23 mouse cellular contexts compared by ENCODE assay signal in the genomic region with DNA sequence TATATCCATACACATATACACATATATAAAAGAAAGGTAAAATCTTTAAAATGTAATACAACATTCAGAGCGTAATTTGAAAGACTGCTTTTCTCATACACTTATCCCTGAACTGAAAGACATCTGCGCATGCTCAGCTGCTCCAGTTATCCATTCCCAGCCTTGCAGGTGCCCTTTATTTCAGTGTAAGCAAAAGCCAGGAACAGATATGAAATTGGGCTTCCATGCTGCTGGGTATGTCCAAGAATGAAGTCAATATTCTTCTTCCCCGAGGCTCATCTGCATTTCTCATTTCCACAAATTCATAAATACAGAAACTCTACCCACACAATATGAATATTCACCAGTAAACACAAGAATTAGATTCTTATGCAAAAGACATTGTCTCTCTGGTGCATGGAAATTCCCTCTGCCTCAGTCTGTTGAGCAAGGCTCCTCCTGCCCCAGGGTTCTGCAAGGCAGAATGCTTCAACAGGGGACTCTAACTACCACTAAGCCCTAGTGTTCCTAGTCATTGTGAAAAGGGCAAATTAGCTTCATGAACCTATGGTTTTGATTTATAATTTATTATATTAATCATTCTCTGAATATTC.
DNase-seq lines count a peak whose midpoint lies in the region; ATAC-seq and TF ChIP-seq lines count a peak whose summit lies in the region.
"Had no signal": no experiment of that assay in that cellular context is flagged by ENCODE, and none has a peak within 500 bp of the region (broad histone marks: within the 10 kb centered on the region; RNA-seq: fewer than 3 reads in every experiment).

No protein-coding gene starts in this region.

- peak; percentile 18 for ATAC-seq in forebrain, embryonic 16.5 days
- no peak for ATAC-seq in forebrain, embryonic 15.5 days (replicated peaks)
- no peak for ATAC-seq in hindbrain, embryonic 15.5 days (ENCODE audit: low FRiP score, low read depth)
- no peak for ATAC-seq in hindbrain, embryonic 12.5 days (ENCODE audit: low FRiP score)
- ATAC-seq in limb, embryonic 14.5 days (ENCODE audit: low FRiP score, low read depth), result no peak
- ATAC-seq in activated CD4-positive, CD25-positive, alpha-beta regulatory T cell, adult 4 months, result no peak
- ATAC-seq: inflammation-experienced regulatory T-cells, adult 6 months; midbrain, embryonic 13.5 days had no signal

- no peaks in the 10 kb centered on the region for H3K9me3 ChIP-seq in forebrain, embryonic 16.5 days (ENCODE audit: control insufficient read depth, low read length)
- H3K9me3 ChIP-seq in forebrain, embryonic 15.5 days, result no peaks in the 10 kb centered on the region
- no peaks in the 10 kb centered on the region for H3K9me3 ChIP-seq in hindbrain, embryonic 15.5 days
- H3K9me3 ChIP-seq in hindbrain, embryonic 12.5 days (replicated peaks), result no peaks in the 10 kb centered on the region
- no peaks in the 10 kb centered on the region for H3K9me3 ChIP-seq in limb, embryonic 14.5 days (ENCODE audit: control insufficient read depth, low read length)
- no peaks in the 10 kb centered on the region for H3K9me3 ChIP-seq in limb, embryonic 10.5 days (replicated peaks)
- H3K9me3 ChIP-seq: embryonic facial prominence, embryonic 15.5 days; hindbrain, embryonic 10.5 days; limb, embryonic 15.5 days; megakaryocyte, embryonic 14.5 days; midbrain, embryonic 13.5 days; neural tube, embryonic 12.5 days had no signal

- H3K27me3 ChIP-seq in forebrain, embryonic 16.5 days (replicated peaks; ENCODE audit: control insufficient read depth, insufficient read depth, low read length), result no peaks in the 10 kb centered on the region
- H3K27me3 ChIP-seq in forebrain, embryonic 15.5 days, result no peaks in the 10 kb centered on the region
- H3K27me3 ChIP-seq in hindbrain, embryonic 15.5 days, result no peaks in the 10 kb centered on the region
- no peaks in the 10 kb centered on the region for H3K27me3 ChIP-seq in hindbrain, embryonic 12.5 days
- H3K27me3 ChIP-seq in limb, embryonic 14.5 days (ENCODE audit: control insufficient read depth, insufficient read depth, low read length), result no peaks in the 10 kb centered on the region
- no peaks in the 10 kb centered on the region for H3K27me3 ChIP-seq in limb, embryonic 10.5 days (ENCODE audit: low read depth, poor library complexity, severe bottlenecking)
- H3K27me3 ChIP-seq: embryonic facial prominence, embryonic 15.5 days; limb, embryonic 15.5 days; megakaryocyte, embryonic 14.5 days; midbrain, embryonic 13.5 days; neural tube, embryonic 12.5 days had no signal

- 0 out of 2 replicates have a peak, but pooled peaks cover 4% of the 10 kb centered on the region for H3K4me1 ChIP-seq in forebrain, embryonic 16.5 days (replicated peaks; ENCODE audit: control insufficient read depth, insufficient read depth, low read length)
- H3K4me1 ChIP-seq in forebrain, embryonic 15.5 days, result no peaks in the 10 kb centered on the region; the same call in 1 of the 2 replicates
- 0 out of 2 replicates have a peak, but pooled peaks cover 4% of the 10 kb centered on the region for H3K4me1 ChIP-seq in hindbrain, embryonic 15.5 days (replicated peaks)
- no peaks in the 10 kb centered on the region for H3K4me1 ChIP-seq in hindbrain, embryonic 12.5 days
- no peaks in the 10 kb centered on the region for H3K4me1 ChIP-seq in limb, embryonic 14.5 days (ENCODE audit: control insufficient read depth, insufficient read depth, low read length)
- peaks cover 5% of the 10 kb centered on the region; the same call in 1 of the 2 replicates for H3K4me1 ChIP-seq in limb, embryonic 10.5 days
- H3K4me1 ChIP-seq: embryonic facial prominence, embryonic 15.5 days; hindbrain, embryonic 10.5 days; limb, embryonic 15.5 days; megakaryocyte, embryonic 14.5 days; neural tube, embryonic 12.5 days had no signal

- no peak for TF ChIP-seq POLR2A in limb, embryonic 14.5 days (IDR thresholded peaks at IDR 0.05; ENCODE audit: borderline replicate concordance, extremely low read depth, insufficient read depth, insufficient read length)

- no peak overlapping the region for H3K4me3 ChIP-seq in forebrain, embryonic 16.5 days (replicated peaks; ENCODE audit: low read length)
- no peak overlapping the region for H3K4me3 ChIP-seq in forebrain, embryonic 15.5 days
- no peak overlapping the region for H3K4me3 ChIP-seq in hindbrain, embryonic 15.5 days
- no peak overlapping the region for H3K4me3 ChIP-seq in hindbrain, embryonic 12.5 days
- H3K4me3 ChIP-seq in limb, embryonic 14.5 days (replicated peaks; ENCODE audit: low read length), result no peak overlapping the region
- no peak overlapping the region for H3K4me3 ChIP-seq in limb, embryonic 10.5 days
- H3K4me3 ChIP-seq in layer of hippocampus, adult 2 months, result no peak overlapping the region
- H3K4me3 ChIP-seq: embryonic facial prominence, embryonic 15.5 days; hindbrain, embryonic 10.5 days; limb, embryonic 15.5 days; megakaryocyte, embryonic 14.5 days; midbrain, embryonic 13.5 days; neural tube, embryonic 12.5 days had no signal

- no peak overlapping the region for H3K4me2 ChIP-seq in forebrain, embryonic 16.5 days (ENCODE audit: low read length)
- no peak overlapping the region for H3K4me2 ChIP-seq in forebrain, embryonic 15.5 days (replicated peaks)
- no peak overlapping the region for H3K4me2 ChIP-seq in hindbrain, embryonic 15.5 days
- no peak overlapping the region for H3K4me2 ChIP-seq in hindbrain, embryonic 12.5 days (replicated peaks)
- no peak overlapping the region for H3K4me2 ChIP-seq in limb, embryonic 14.5 days (replicated peaks; ENCODE audit: low read depth, low read length, severe bottlenecking)
- H3K4me2 ChIP-seq: embryonic facial prominence, embryonic 15.5 days; heart, embryonic 11.5 days; limb, embryonic 15.5 days; lung, embryonic 14.5 days; midbrain, embryonic 13.5 days; neural tube, embryonic 12.5 days had no signal

- DNase-seq in limb, embryonic 14.5 days (ENCODE audit: low spot score), result no peak
- no peak for DNase-seq in limb, embryonic 10.5 days (ENCODE audit: low spot score)
- DNase-seq in layer of hippocampus, adult 2 months (ENCODE audit: low spot score in 2 of 2), result peak in 1 of 2 experiments; percentile 63
- DNase-seq: adrenal gland, postnatal 14 days; cerebellum, adult 9-11 months; kidney, adult 18-20 months; kidney, postnatal 4 days; lung, embryonic 14.5 days; thymus, postnatal 14 days had no signal

- H3K27ac ChIP-seq in forebrain, embryonic 16.5 days (ENCODE audit: low read length), result no peak overlapping the region
- no peak overlapping the region for H3K27ac ChIP-seq in forebrain, embryonic 15.5 days (replicated peaks)
- H3K27ac ChIP-seq in hindbrain, embryonic 15.5 days (replicated peaks), result peak overlapping the region; percentile 48; the same call in 1 of the 2 replicates
- H3K27ac ChIP-seq in hindbrain, embryonic 12.5 days, result no peak overlapping the region
- H3K27ac ChIP-seq in limb, embryonic 14.5 days (replicated peaks; ENCODE audit: low read depth, low read length), result 0 out of 2 replicates have a peak overlapping the region, but pooled peaks have one; percentile 33
- H3K27ac ChIP-seq in limb, embryonic 10.5 days, result no peak overlapping the region
- H3K27ac ChIP-seq in layer of hippocampus, adult 2 months, result 0 out of 2 replicates have a peak overlapping the region, but pooled peaks have one; percentile 53
- H3K27ac ChIP-seq: embryonic facial prominence, embryonic 15.5 days; limb, embryonic 15.5 days; liver, embryonic 14.5 days; midbrain, embryonic 13.5 days; neural tube, embryonic 12.5 days had no signal

- no peak overlapping the region for H3K9ac ChIP-seq in forebrain, embryonic 16.5 days (replicated peaks; ENCODE audit: low read depth, low read length)
- no peak overlapping the region for H3K9ac ChIP-seq in forebrain, embryonic 15.5 days (replicated peaks)
- H3K9ac ChIP-seq in hindbrain, embryonic 15.5 days, result no peak overlapping the region
- no peak overlapping the region for H3K9ac ChIP-seq in hindbrain, embryonic 12.5 days
- H3K9ac ChIP-seq in limb, embryonic 14.5 days (ENCODE audit: low read depth, low read length, severe bottlenecking), result no peak overlapping the region
- H3K9ac ChIP-seq: embryonic facial prominence, embryonic 15.5 days; limb, embryonic 15.5 days; liver, embryonic 14.5 days; lung, embryonic 14.5 days; midbrain, embryonic 13.5 days; neural tube, embryonic 12.5 days had no signal

- H3K36me3 ChIP-seq in forebrain, embryonic 16.5 days (ENCODE audit: control insufficient read depth, insufficient read depth), result no peaks in the 10 kb centered on the region
- H3K36me3 ChIP-seq in forebrain, embryonic 15.5 days, result no peaks in the 10 kb centered on the region
- H3K36me3 ChIP-seq in hindbrain, embryonic 15.5 days, result no peaks in the 10 kb centered on the region
- no peaks in the 10 kb centered on the region for H3K36me3 ChIP-seq in hindbrain, embryonic 12.5 days
- H3K36me3 ChIP-seq in limb, embryonic 14.5 days (ENCODE audit: control insufficient read depth, insufficient read depth, low read length), result no peaks in the 10 kb centered on the region
- H3K36me3 ChIP-seq in limb, embryonic 10.5 days, result 0 out of 2 replicates have a peak, but pooled peaks cover 3% of the 10 kb centered on the region
- H3K36me3 ChIP-seq: embryonic facial prominence, embryonic 15.5 days; hindbrain, embryonic 10.5 days; limb, embryonic 15.5 days; midbrain, embryonic 13.5 days; neural tube, embryonic 12.5 days had no signal

- no peak for TF ChIP-seq CTCF in layer of hippocampus, adult 2 months (conservative IDR thresholded peaks at IDR 0.05)

- 88% methylated on average over 3 of the region's 3 CpGs for WGBS in forebrain, embryonic 16.5 days
- 90% methylated on average over 3 of the region's 3 CpGs for WGBS in forebrain, embryonic 15.5 days
- 89% methylated on average over 3 of the region's 3 CpGs for WGBS in hindbrain, embryonic 15.5 days
- 93% methylated on average over 3 of the region's 3 CpGs for WGBS in hindbrain, embryonic 12.5 days
- WGBS in limb, embryonic 14.5 days, result 84% methylated on average over 3 of the region's 3 CpGs
- 93% methylated on average over 3 of the region's 3 CpGs for WGBS in limb, embryonic 10.5 days

Comparison
In these comparisons a context has a peak if more than half of its experiments do, and no peak if none do; other contexts are left out.
1. H3K27ac ChIP-seq: peak in hindbrain, embryonic 15.5 days (single experiment), limb, embryonic 14.5 days (single experiment) and layer of hippocampus, adult 2 months (single experiment); none in forebrain, embryonic 16.5 days (single experiment), forebrain, embryonic 15.5 days (single experiment), hindbrain, embryonic 12.5 days (single experiment) and limb, embryonic 10.5 days (single experiment).